Mouse (Mus musculus) midbrain, embryonic 13.5 days (tissue): Measurements from ENCODE around the gene Scnn1a. TPM values are rescaled to one million over a fixed set of nuclear protein-coding genes. Genes with fewer than 3 reads are reported as not detected.
A peak's percentile ranks its signal among the peaks of the same experiment; 100 is the strongest.

Experiments
- ATAC-seq: fragments of 200-750 bp; cut with Nextera tagmentation; 2 replicates; pipeline ENCODE4 v1.8.0; 2017; ENCODE audit warnings: mild to moderate bottlenecking, moderate TSS enrichment, moderate library complexity
- H3K27ac ChIP-seq: fragments of 300-500 bp; sonication (generic); 2 replicates; pipeline ENCODE4 v1.5.1; 2015; ENCODE audit warnings: inconsistent platforms, mild to moderate bottlenecking, moderate library complexity
- H3K27me3 ChIP-seq: fragments of 300-500 bp; sonication (generic); 2 replicates; pipeline ENCODE4 v1.6.1; 2015; ENCODE audit warnings: mild to moderate bottlenecking, inconsistent platforms
- H3K36me3 ChIP-seq: fragments of 300-500 bp; sonication (generic); 2 replicates; pipeline ENCODE4 v1.6.1; 2015; ENCODE audit warnings: mild to moderate bottlenecking, inconsistent platforms
- H3K4me1 ChIP-seq: fragments of 300-500 bp; sonication (generic); replicated peaks from 2 replicates; pipeline ENCODE4 v1.6.1; 2015; ENCODE audit warnings: inconsistent platforms
- H3K4me2 ChIP-seq: fragments of 300-500 bp; sonication (generic); replicated peaks from 2 replicates; pipeline ENCODE4 v1.6.1; 2015; ENCODE audit warnings: moderate library complexity, mild to moderate bottlenecking, inconsistent platforms
- H3K4me3 ChIP-seq: fragments of 300-500 bp; sonication (generic); replicated peaks from 2 replicates; pipeline ENCODE4 v1.5.1; 2015; ENCODE audit warnings: mild to moderate bottlenecking, inconsistent platforms
- H3K9ac ChIP-seq: fragments of 300-500 bp; sonication (generic); replicated peaks from 2 replicates; pipeline ENCODE4 v1.6.1; 2015; ENCODE audit warnings: mild to moderate bottlenecking, inconsistent platforms
- H3K9me3 ChIP-seq: fragments of 300-500 bp; sonication (generic); 2 replicates; pipeline ENCODE4 v1.6.1; 2016; ENCODE audit warnings: mild to moderate bottlenecking, inconsistent platforms
- WGBS: fragments of 180-500 bp; shearing (Covaris S2); methylation state at CpG from one replicate; pipeline ENCODE4 v1.1.7; 2015; 5-methylcytosine and 5-hydroxymethylcytosine counted together
- polyA plus RNA-seq: library from polyadenylated mRNA; unstranded; fragments of >200 nt; fragmentation: Nextera tagmentation; extraction: Ambion mirVana; gene quantifications from 2 replicates; pipeline ENCODE4 v1.2.1, GENCODE M21; 2015

Scnn1a gene
- polyA plus RNA-seq, 1 experiment from 2014 or later = 0.46 TPM

- Histone ChIP-seq H3K9ac (no peak overlapping the region), H3K4me2 (no peak overlapping the region), H3K27me3 (peaks cover 25% of the 10 kb centered on the region), H3K4me3 (no peak overlapping the region), H3K36me3 (no peaks in the 10 kb centered on the region), H3K4me1 (peaks cover 17% of the 10 kb centered on the region), H3K9me3 (no peaks in the 10 kb centered on the region), H3K27ac (no peak overlapping the region)
- no peak for ATAC-seq
- WGBS = 58% methylated on average over 4 of the region's 4 CpGs
Measured at GRCm38 (mm10) chr6:125367758-125368371, 47.4 kb downstream of the Scnn1a start.

- 43% methylated on average over 6 of the region's 6 CpGs for WGBS
- no peak overlapping the region for H3K4me3 ChIP-seq
- peaks cover 24% of the 10 kb centered on the region for H3K4me1 ChIP-seq
- no peak overlapping the region for H3K4me2 ChIP-seq
- no peak for ATAC-seq
- H3K9me3 ChIP-seq = no peaks in the 10 kb centered on the region
- no peaks in the 10 kb centered on the region for H3K36me3 ChIP-seq
- H3K27me3 ChIP-seq = peaks cover 51% of the 10 kb centered on the region
- H3K27ac ChIP-seq = no peak overlapping the region
- H3K9ac ChIP-seq = no peak overlapping the region
Measured at GRCm38 (mm10) chr6:125377042-125377441, 56.6 kb downstream of the Scnn1a start.

- H3K27ac ChIP-seq = no peak overlapping the region
- H3K4me3 ChIP-seq = no peak overlapping the region
- no peak overlapping the region for H3K4me2 ChIP-seq
- ATAC-seq = peak; percentile 34; the same call in 1 of the 2 replicates
- WGBS = 37% methylated on average over 16 of the region's 16 CpGs
- no peaks in the 10 kb centered on the region for H3K9me3 ChIP-seq
- no peaks in the 10 kb centered on the region for H3K36me3 ChIP-seq
- H3K27me3 ChIP-seq = peaks cover 59% of the 10 kb centered on the region
- H3K9ac ChIP-seq = no peak overlapping the region
- H3K4me1 ChIP-seq = peaks cover 24% of the 10 kb centered on the region
Measured at GRCm38 (mm10) chr6:125377582-125378451, 57.4 kb downstream of the Scnn1a start.

- no peak for ATAC-seq
- no peak overlapping the region for H3K27ac ChIP-seq
- H3K36me3 ChIP-seq = no peaks in the 10 kb centered on the region
- peaks cover 24% of the 10 kb centered on the region for H3K4me1 ChIP-seq
- no peak overlapping the region for H3K9ac ChIP-seq
- no peaks in the 10 kb centered on the region for H3K9me3 ChIP-seq
- H3K4me3 ChIP-seq = no peak overlapping the region
- H3K27me3 ChIP-seq = peaks cover 60% of the 10 kb centered on the region
- 9% methylated on average over 6 of the region's 6 CpGs for WGBS
- H3K4me2 ChIP-seq = no peak overlapping the region
Measured at GRCm38 (mm10) chr6:125378621-125379020, 58.2 kb downstream of the Scnn1a start.

- peaks cover 24% of the 10 kb centered on the region for H3K4me1 ChIP-seq
- H3K27ac ChIP-seq = no peak overlapping the region
- H3K4me3 ChIP-seq = peak overlapping the region; percentile 38
- peak overlapping the region; percentile 61 for H3K4me2 ChIP-seq
- H3K9ac ChIP-seq = no peak overlapping the region
- H3K9me3 ChIP-seq = no peaks in the 10 kb centered on the region
- peaks cover 60% of the 10 kb centered on the region for H3K27me3 ChIP-seq
- no peaks in the 10 kb centered on the region for H3K36me3 ChIP-seq
- WGBS = 2% methylated on average over 9 of the region's 9 CpGs
- ATAC-seq = no peak
Measured at GRCm38 (mm10) chr6:125379781-125380180, 59.3 kb downstream of the Scnn1a start.

- H3K9ac ChIP-seq = peak within 1 kb of the TSS; percentile 53
Measured at GRCm38 (mm10) chr6:125380372-125381360, 60.2 kb downstream of the Scnn1a start, which contains the start of gene Plekhg6. Gene Plekhg6, minus strand, starts transcription at chr6:125380793.

GRCm38 (mm10) chr6:125382024-125382423, 61.6 kb downstream of the Scnn1a start:
- WGBS = 81% methylated on average over 2 of the region's 2 CpGs
- H3K36me3 ChIP-seq = no peaks in the 10 kb centered on the region

More at GRCm38 (mm10) chr6:125380372-125381360, 60.2 kb downstream of the Scnn1a start, which contains the start of gene Plekhg6:
- H3K27ac ChIP-seq = no peak within 1 kb of the TSS
- peak within 1 kb of the TSS; percentile 38 for H3K4me3 ChIP-seq
- ATAC-seq = 0 out of 2 replicates have a peak, but pooled peaks have one; percentile 20
- H3K9me3 ChIP-seq = no peaks in the 10 kb centered on the region
- H3K27me3 ChIP-seq = peaks cover 60% of the 10 kb centered on the region
- H3K4me1 ChIP-seq = peaks cover 24% of the 10 kb centered on the region
- WGBS = 8% methylated on average over 40 of the region's 40 CpGs
- no peaks in the 10 kb centered on the region for H3K36me3 ChIP-seq
- peak within 1 kb of the TSS; percentile 61 for H3K4me2 ChIP-seq

GRCm38 (mm10) chr6:125385066-125385974, 64.9 kb downstream of the Scnn1a start:
- Histone ChIP-seq H3K4me1 (peaks cover 4% of the 10 kb centered on the region), H3K36me3 (no peaks in the 10 kb centered on the region), H3K27me3 (peaks cover 26% of the 10 kb centered on the region), H3K4me3 (no peak overlapping the region), H3K9me3 (no peaks in the 10 kb centered on the region), H3K4me2 (no peak overlapping the region), H3K9ac (no peak overlapping the region), H3K27ac (no peak overlapping the region)
- WGBS = 67% methylated on average over 11 of the region's 11 CpGs
- no peak for ATAC-seq

More at GRCm38 (mm10) chr6:125382024-125382423, 61.6 kb downstream of the Scnn1a start:
- Histone ChIP-seq H3K4me3 (no peak overlapping the region), H3K9me3 (no peaks in the 10 kb centered on the region), H3K4me1 (peaks cover 24% of the 10 kb centered on the region), H3K9ac (no peak overlapping the region), H3K4me2 (no peak overlapping the region), H3K27me3 (peaks cover 59% of the 10 kb centered on the region), H3K27ac (no peak overlapping the region)
- no peak for ATAC-seq

GRCm38 (mm10) chr6:125386080-125386479, 65.6 kb downstream of the Scnn1a start:
- no peak for ATAC-seq
- no peak overlapping the region for H3K27ac ChIP-seq
- 86% methylated on average over 6 of the region's 6 CpGs for whole genome bisulfite sequencing

GRCm38 (mm10) chr6:125389853-125390252, 69.4 kb downstream of the Scnn1a start:
- Histone ChIP-seq H3K9ac (no peak overlapping the region), H3K4me1 (no peaks in the 10 kb centered on the region), H3K36me3 (no peaks in the 10 kb centered on the region), H3K27me3 (no peaks in the 10 kb centered on the region), H3K4me3 (no peak overlapping the region), H3K4me2 (no peak overlapping the region), H3K27ac (no peak overlapping the region), H3K9me3 (no peaks in the 10 kb centered on the region)
- no peak for ATAC-seq
- 89% methylated on average over 5 of the region's 5 CpGs for WGBS

More at GRCm38 (mm10) chr6:125386080-125386479, 65.6 kb downstream of the Scnn1a start:
- Histone ChIP-seq H3K36me3 (no peaks in the 10 kb centered on the region), H3K4me1 (no peaks in the 10 kb centered on the region), H3K9me3 (no peaks in the 10 kb centered on the region), H3K9ac (no peak overlapping the region), H3K4me2 (no peak overlapping the region), H3K27me3 (peaks cover 18% of the 10 kb centered on the region), H3K4me3 (no peak overlapping the region)
